Mouse (Mus musculus): ENCODE data around the gene Pgm3.

- no peak for TF ChIP-seq GATA1 (IDR thresholded peaks at IDR 0.05; ENCODE audit: low read length)
- TF ChIP-seq TAL1 (IDR thresholded peaks at IDR 0.05; ENCODE audit: low read length), result no peak
These were observed 3.5 kb upstream of the Pgm3 start for GRCm38 (mm10) chr9:86575178-86575577.
